Mouse (Mus musculus) hindbrain, embryonic 12.5 days (tissue): Measurements from ENCODE around the gene Tjap1. TPM values are rescaled to one million over a fixed set of nuclear protein-coding genes. Genes with fewer than 3 reads are reported as not detected.
A peak's percentile ranks its signal among the peaks of the same experiment; 100 is the strongest.

ENCODE experiments used
- ATAC-seq: fragments of 200-750 bp; cut with Nextera tagmentation; 2 replicates; pipeline ENCODE4 v1.8.0; 2017; ENCODE audit warnings: moderate TSS enrichment; ENCODE audit not compliant: low FRiP score
- H3K27ac ChIP-seq: fragments of 300-500 bp; sonication (generic); 2 replicates; pipeline ENCODE4 v1.5.1; 2016; ENCODE audit warnings: mild to moderate bottlenecking
- H3K27me3 ChIP-seq: fragments of 300-500 bp; sonication (generic); 2 replicates; pipeline ENCODE4 v1.6.1; 2016; ENCODE audit warnings: mild to moderate bottlenecking
- H3K36me3 ChIP-seq: fragments of 300-500 bp; sonication (generic); 2 replicates; pipeline ENCODE4 v1.6.1; 2016; ENCODE audit warnings: mild to moderate bottlenecking
- H3K4me1 ChIP-seq: fragments of 300-500 bp; sonication (generic); 2 replicates; pipeline ENCODE4 v1.6.1; 2016
- H3K4me2 ChIP-seq: fragments of 300-500 bp; sonication (generic); replicated peaks from 2 replicates; pipeline ENCODE4 v1.6.1; 2016; ENCODE audit warnings: mild to moderate bottlenecking
- H3K4me3 ChIP-seq: fragments of 300-500 bp; sonication (generic); 2 replicates; pipeline ENCODE4 v1.5.1; 2016; ENCODE audit warnings: mild to moderate bottlenecking
- H3K9ac ChIP-seq: fragments of 300-500 bp; sonication (generic); 2 replicates; pipeline ENCODE4 v1.6.1; 2016; ENCODE audit warnings: mild to moderate bottlenecking, moderate library complexity
- H3K9me3 ChIP-seq: fragments of 300-500 bp; sonication (generic); replicated peaks from 2 replicates; pipeline ENCODE4 v1.6.1; 2016; ENCODE audit warnings: mild to moderate bottlenecking
- WGBS: fragments of 180-500 bp; shearing (Covaris S2); methylation state at CpG from one replicate; pipeline ENCODE4 v1.1.7; 2016; 5-methylcytosine and 5-hydroxymethylcytosine counted together
- polyA plus RNA-seq: library from polyadenylated mRNA; unstranded; fragments of >200 nt; fragmentation: Nextera tagmentation; extraction: Ambion mirVana; gene quantifications from 2 replicates; pipeline ENCODE4 v1.2.1, GENCODE M21; 2016

Tjap1 gene
- polyA plus RNA-seq = 50.0 and 54.1 TPM in 2 replicates

DNA sequence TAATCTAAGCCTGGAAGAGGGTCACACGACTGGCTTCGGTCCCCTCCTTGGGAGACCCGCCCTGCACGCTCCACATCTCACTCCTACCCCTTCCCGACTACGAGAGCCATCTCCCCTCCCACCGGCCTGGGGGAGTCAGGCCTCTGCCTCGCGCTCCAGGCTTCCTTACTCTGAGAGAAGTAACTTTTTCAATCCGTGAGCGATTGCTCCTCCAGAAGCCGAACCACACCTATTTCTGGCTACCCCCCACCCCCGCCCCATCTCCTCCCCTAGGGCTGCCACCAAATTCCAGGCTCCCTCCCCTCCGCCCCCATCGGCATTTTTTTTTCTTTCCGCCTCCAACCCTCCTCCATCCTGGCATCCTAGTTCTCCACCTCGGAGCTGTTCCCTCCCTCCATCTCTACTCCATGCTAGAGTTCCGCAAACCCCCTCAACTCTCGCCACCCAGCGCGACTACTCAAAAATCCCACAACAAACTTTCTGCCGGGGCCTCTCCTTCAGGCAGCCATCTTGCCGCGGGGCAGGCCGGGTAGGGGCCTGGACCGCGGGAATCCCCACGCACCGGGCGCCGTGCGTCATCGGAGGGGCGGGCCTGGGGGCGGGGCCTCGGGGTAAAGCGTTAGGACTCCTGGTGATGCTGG, at the start of gene Tjap1:
TSS of gene Tjap1 (minus strand) at position 544 of the 641 bp plus-strand sequence.
- Histone ChIP-seq H3K4me3 (peak within 1 kb of the TSS; percentile 65), H3K27me3 (no peaks in the 10 kb centered on the region), H3K27ac (peak within 1 kb of the TSS; percentile 58), H3K4me2 (peak within 1 kb of the TSS; percentile 94), H3K36me3 (peaks cover 19% of the 10 kb centered on the region), H3K9me3 (no peaks in the 10 kb centered on the region), H3K9ac (peak within 1 kb of the TSS; percentile 77), H3K4me1 (peaks cover 23% of the 10 kb centered on the region)
- WGBS = under 1% methylated on average over 36 of the region's 37 CpGs
- peak; percentile 96 for ATAC-seq

GRCm38 (mm10) chr17:46328723-46329122, 45.9 kb upstream of the Tjap1 start:
- no peaks in the 10 kb centered on the region for H3K27me3 ChIP-seq
- peaks cover 7% of the 10 kb centered on the region for H3K4me1 ChIP-seq
- H3K9me3 ChIP-seq = no peaks in the 10 kb centered on the region
- 0 out of 2 replicates have a peak overlapping the region, but pooled peaks have one; percentile 93 for H3K27ac ChIP-seq
- 76% methylated on average over 6 of the region's 6 CpGs for WGBS
- peak overlapping the region; percentile 72 for H3K4me2 ChIP-seq
- H3K4me3 ChIP-seq = no peak overlapping the region
- no peak for ATAC-seq
- no peak overlapping the region for H3K9ac ChIP-seq
- H3K36me3 ChIP-seq = peaks cover 9% of the 10 kb centered on the region

- H3K4me1 ChIP-seq = peaks cover 7% of the 10 kb centered on the region
- no peaks in the 10 kb centered on the region for H3K27me3 ChIP-seq
- peaks cover 16% of the 10 kb centered on the region for H3K36me3 ChIP-seq
- peak within 1 kb of the TSS; percentile 74 for H3K4me3 ChIP-seq
- peak; percentile 98 for ATAC-seq
- under 1% methylated on average over 40 of the region's 40 CpGs for WGBS
- peak within 1 kb of the TSS; percentile 84 for H3K9ac ChIP-seq
- H3K4me2 ChIP-seq = peak within 1 kb of the TSS; percentile 72
- H3K9me3 ChIP-seq = no peaks in the 10 kb centered on the region
- peak within 1 kb of the TSS; percentile 93 for H3K27ac ChIP-seq
These were observed 45.2 kb upstream of the Tjap1 start, which contains the start of gene Abcc10 for GRCm38 (mm10) chr17:46327906-46328534. Abcc10 (minus strand) TSS chr17:46328352.

DNA sequence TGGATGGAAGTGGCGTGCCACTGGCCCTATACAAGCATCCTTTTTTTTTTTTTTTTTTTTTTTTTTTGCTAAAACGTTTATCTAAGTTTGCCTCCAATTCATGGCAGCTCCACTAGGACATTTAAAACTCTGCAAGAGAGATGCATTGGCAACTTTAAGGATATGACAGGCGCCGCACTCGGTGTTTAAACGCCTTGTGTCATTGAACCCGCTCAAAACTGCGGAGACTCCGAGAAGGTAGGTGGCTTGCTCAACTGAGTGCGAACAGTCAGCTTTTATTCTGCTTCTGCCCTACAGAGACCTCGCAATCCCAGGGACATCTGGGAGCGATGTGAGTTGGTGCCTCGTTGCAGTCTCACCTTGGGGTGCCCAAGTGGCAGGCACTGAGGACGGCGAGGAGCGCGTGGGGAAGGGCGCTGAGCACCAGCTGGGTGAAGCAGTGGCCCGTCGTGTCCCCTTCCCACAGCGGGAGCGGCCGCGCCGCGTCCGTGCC, 44.6 kb upstream of the Tjap1 start:
- Histone ChIP-seq H3K9me3 (no peaks in the 10 kb centered on the region), H3K27ac (peak overlapping the region; percentile 93), H3K27me3 (no peaks in the 10 kb centered on the region), H3K9ac (peak overlapping the region; percentile 84), H3K4me2 (peak overlapping the region; percentile 72), H3K4me3 (peak overlapping the region; percentile 74), H3K36me3 (peaks cover 20% of the 10 kb centered on the region), H3K4me1 (peaks cover 7% of the 10 kb centered on the region)
- WGBS = 6% methylated on average over 25 of the region's 27 CpGs
- no peak for ATAC-seq

DNA sequence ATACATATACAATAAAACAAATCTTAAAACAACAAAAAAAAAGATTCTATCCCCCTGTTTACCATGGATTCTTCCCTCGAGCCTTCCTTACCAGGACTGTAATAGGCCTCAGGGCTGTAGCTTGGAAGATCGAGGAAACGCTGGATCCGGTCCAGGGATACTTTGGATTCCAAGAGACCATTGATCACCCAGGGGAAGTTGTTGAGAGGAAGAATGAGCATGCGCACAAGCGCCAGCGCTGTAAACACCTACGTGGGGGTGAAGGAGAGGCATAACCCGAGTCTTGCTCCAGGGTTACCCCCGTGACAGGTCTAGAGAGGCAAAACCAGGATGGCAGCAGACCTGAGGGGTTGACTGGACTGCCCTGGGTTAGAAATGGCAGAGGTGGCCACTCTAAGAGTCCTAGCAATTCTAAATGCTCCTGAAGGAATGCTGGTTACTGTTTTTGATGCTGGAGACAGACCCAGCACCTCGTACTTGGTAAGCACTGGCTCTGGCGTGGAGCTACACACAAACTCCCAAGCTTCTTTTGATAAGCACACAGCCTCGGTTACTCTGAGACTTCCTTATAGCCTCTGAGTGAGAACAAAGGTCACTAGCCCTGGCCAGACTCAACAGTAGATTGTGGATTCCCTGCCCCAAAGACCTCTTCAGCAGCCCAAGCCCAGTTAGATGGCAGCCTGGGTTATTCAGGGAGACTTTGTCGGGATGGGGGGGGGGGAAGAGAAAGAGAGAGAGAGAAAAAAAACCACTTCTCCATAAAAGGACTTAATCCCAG, 39.4 kb upstream of the Tjap1 start:
- Histone ChIP-seq H3K27ac (no peak overlapping the region), H3K4me3 (no peak overlapping the region), H3K27me3 (no peaks in the 10 kb centered on the region), H3K36me3 (peaks cover 39% of the 10 kb centered on the region), H3K4me1 (peaks cover 3% of the 10 kb centered on the region; the same call in 1 of the 2 replicates), H3K9ac (no peak overlapping the region), H3K4me2 (no peak overlapping the region), H3K9me3 (no peaks in the 10 kb centered on the region)
- 90% methylated on average over 14 of the region's 14 CpGs for WGBS
- no peak for ATAC-seq

DNA sequence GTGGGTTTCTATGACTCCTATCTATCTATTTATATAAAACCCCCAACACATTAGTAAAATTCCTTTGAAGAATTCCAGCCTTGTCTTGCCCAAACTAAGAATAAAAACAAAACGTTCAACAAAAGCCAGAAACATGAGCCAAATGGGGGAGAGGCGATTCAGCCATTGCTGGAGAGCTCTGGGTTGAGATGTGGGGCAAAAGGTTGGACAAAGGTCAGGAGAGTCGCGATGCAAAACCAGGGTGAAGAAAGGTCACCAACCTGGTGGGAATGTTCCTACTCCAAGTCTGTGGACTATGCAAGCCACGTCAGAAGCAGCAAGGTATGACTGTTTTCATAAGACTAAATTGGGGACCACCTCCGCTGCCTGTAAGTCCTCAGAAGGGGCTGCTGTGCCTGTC, 37.7 kb upstream of the Tjap1 start:
- H3K4me1 ChIP-seq = no peaks in the 10 kb centered on the region
- H3K9ac ChIP-seq = no peak overlapping the region
- WGBS = 78% methylated on average over 6 of the region's 6 CpGs
- H3K4me2 ChIP-seq = no peak overlapping the region
- no peak overlapping the region for H3K27ac ChIP-seq
- no peaks in the 10 kb centered on the region for H3K9me3 ChIP-seq
- no peak for ATAC-seq
- H3K27me3 ChIP-seq = no peaks in the 10 kb centered on the region
- H3K4me3 ChIP-seq = no peak overlapping the region
- H3K36me3 ChIP-seq = peaks cover 39% of the 10 kb centered on the region

GRCm38 (mm10) chr17:46315813-46316212, 33.0 kb upstream of the Tjap1 start:
- H3K9me3 ChIP-seq = no peaks in the 10 kb centered on the region
- H3K4me3 ChIP-seq = no peak overlapping the region
- no peaks in the 10 kb centered on the region for H3K27me3 ChIP-seq
- H3K27ac ChIP-seq = no peak overlapping the region
- H3K4me2 ChIP-seq = no peak overlapping the region
- no peak for ATAC-seq
- H3K4me1 ChIP-seq = no peaks in the 10 kb centered on the region
- H3K9ac ChIP-seq = no peak overlapping the region
- 91% methylated on average over 10 of the region's 10 CpGs for WGBS
- H3K36me3 ChIP-seq = peaks cover 5% of the 10 kb centered on the region; the same call in 1 of the 2 replicates

DNA sequence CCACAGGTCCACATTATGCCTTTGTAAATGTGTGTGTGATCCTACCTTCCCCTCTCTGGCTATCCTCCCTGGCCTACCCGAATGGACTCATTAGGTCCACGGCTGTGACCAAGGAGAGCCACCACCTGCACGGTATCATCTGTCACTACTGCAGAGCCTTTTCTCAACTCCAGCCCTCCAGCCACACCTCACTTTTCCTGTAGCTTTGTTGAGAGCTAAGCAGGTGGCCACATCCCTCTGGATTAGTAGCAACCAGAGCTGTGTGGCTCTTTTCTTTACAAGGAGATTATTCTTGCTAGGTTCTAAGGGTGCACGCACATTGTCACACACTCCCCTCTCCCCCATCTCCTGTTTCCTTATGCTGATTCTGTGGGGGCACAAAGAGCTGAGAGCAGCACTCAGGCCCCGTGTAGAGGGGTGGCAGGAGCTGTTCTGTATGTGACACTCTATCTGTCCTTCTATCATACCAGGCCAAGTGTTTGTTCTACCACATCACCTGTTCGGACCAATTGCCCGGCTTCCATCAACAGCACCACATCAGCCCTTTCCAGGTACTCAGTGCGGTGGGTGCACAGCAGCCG, 30.4 kb upstream of the Tjap1 start:
- H3K9ac ChIP-seq = no peak overlapping the region
- H3K4me1 ChIP-seq = no peaks in the 10 kb centered on the region
- no peak overlapping the region for H3K4me2 ChIP-seq
- WGBS = 89% methylated on average over 9 of the region's 9 CpGs
- H3K27me3 ChIP-seq = no peaks in the 10 kb centered on the region
- H3K4me3 ChIP-seq = no peak overlapping the region
- H3K36me3 ChIP-seq = peaks cover 6% of the 10 kb centered on the region; the same call in 1 of the 2 replicates
- ATAC-seq = no peak
- H3K27ac ChIP-seq = no peak overlapping the region
- no peaks in the 10 kb centered on the region for H3K9me3 ChIP-seq

DNA sequence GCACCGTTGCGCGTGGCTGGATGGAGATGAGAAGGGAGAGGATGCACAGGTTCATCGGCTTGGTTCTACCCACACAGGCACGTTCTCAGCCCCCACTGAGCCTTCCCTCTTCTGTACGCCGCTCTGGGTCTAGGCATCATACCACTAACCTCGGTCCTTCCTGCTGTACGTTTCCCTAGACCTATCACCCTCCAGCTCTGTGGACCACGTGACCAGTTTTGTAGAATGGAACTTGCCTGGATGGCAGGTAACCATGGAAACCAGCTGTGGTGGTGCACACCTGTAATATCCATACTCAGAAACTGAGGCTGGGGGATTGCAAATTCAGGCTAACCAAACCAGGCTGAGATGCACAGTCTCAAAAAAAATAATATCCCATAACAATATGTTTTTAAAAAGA, 27.7 kb upstream of the Tjap1 start:
- no peaks in the 10 kb centered on the region for H3K9me3 ChIP-seq
- no peak for ATAC-seq
- no peak overlapping the region for H3K4me2 ChIP-seq
- no peak overlapping the region for H3K27ac ChIP-seq
- no peaks in the 10 kb centered on the region for H3K4me1 ChIP-seq
- no peak overlapping the region for H3K4me3 ChIP-seq
- 0 out of 2 replicates have a peak overlapping the region, but pooled peaks have one; percentile 18 for H3K9ac ChIP-seq
- peaks cover 13% of the 10 kb centered on the region; the same call in 1 of the 2 replicates for H3K36me3 ChIP-seq
- WGBS = 87% methylated on average over 10 of the region's 10 CpGs
- no peaks in the 10 kb centered on the region for H3K27me3 ChIP-seq

- Histone ChIP-seq H3K27ac (no peak overlapping the region), H3K36me3 (peaks cover 19% of the 10 kb centered on the region; the same call in 1 of the 2 replicates), H3K4me1 (no peaks in the 10 kb centered on the region), H3K4me2 (no peak overlapping the region), H3K9me3 (no peaks in the 10 kb centered on the region), H3K4me3 (no peak overlapping the region), H3K27me3 (no peaks in the 10 kb centered on the region), H3K9ac (no peak overlapping the region)
- WGBS = 83% methylated on average over 12 of the region's 12 CpGs
- no peak for ATAC-seq
These were observed 27.0 kb upstream of the Tjap1 start for GRCm38 (mm10) chr17:46309835-46310234.

DNA sequence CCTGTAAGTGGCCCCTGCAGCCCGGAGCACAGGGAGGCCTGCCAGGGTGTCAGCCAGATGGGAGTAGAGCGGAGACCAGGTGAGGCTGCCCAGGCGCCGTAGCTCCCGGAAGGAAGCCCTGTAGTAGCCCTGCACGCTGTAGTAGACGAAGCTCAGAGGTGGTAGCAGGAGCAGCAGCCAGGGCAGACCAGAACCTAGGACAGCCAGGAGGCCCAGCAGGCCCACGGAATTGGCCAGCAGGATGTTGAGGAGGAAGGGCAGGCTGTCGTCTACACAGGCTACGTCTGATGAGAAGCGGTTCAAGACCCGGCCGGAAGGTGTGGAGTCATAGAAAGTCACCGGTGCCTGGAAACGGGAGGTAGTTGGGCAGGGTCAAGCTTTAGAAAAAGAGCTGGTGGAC, 24.1 kb upstream of the Tjap1 start:
- no peaks in the 10 kb centered on the region for H3K27me3 ChIP-seq
- H3K4me2 ChIP-seq = no peak overlapping the region
- H3K9me3 ChIP-seq = no peaks in the 10 kb centered on the region
- no peak for ATAC-seq
- WGBS = 92% methylated on average over 15 of the region's 15 CpGs
- no peak overlapping the region for H3K9ac ChIP-seq
- no peak overlapping the region for H3K27ac ChIP-seq
- H3K4me3 ChIP-seq = no peak overlapping the region
- no peaks in the 10 kb centered on the region for H3K4me1 ChIP-seq
- H3K36me3 ChIP-seq = peaks cover 28% of the 10 kb centered on the region; the same call in 1 of the 2 replicates

- 88% methylated on average over 9 of the region's 9 CpGs for WGBS
- no peak for ATAC-seq
- no peaks in the 10 kb centered on the region for H3K9me3 ChIP-seq
- peaks cover 2% of the 10 kb centered on the region; the same call in 1 of the 2 replicates for H3K4me1 ChIP-seq
- no peak overlapping the region for H3K9ac ChIP-seq
- no peak overlapping the region for H3K4me2 ChIP-seq
- no peak overlapping the region for H3K4me3 ChIP-seq
- peaks cover 16% of the 10 kb centered on the region for H3K27me3 ChIP-seq
- peaks cover 21% of the 10 kb centered on the region; the same call in 1 of the 2 replicates for H3K36me3 ChIP-seq
- no peak overlapping the region for H3K27ac ChIP-seq
These were observed 21.4 kb upstream of the Tjap1 start for GRCm38 (mm10) chr17:46304184-46304583.
